Mouse (Mus musculus): ENCODE results near the gene Atp6v1e1. TPM values are rescaled to one million over a fixed set of nuclear protein-coding genes. Genes with fewer than 3 reads are reported as not detected.

Gene Atp6v1e1
- polyA plus RNA-seq, 1 experiment from 2014 or later = 112 TPM

DNA sequence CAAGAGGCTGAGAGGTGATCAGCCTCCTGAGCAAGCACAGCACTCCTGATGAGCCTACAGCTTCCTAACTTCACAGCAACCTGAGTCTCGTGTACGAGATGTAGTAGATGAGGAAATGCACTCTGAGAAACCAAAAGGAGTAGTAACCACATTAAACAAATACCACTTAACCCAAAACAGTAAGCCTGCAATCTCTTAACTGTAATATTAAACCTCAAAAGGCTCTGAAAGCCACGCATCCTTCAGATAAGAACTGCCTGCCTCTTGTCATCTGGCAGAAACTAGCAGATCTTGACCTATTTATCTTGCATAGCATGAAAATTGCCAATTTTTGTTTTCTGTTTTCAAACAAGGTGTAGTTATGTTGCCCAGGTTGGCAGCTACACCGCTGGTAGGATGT, 23.7 kb downstream of the Atp6v1e1 start:
- Histone ChIP-seq H3K27ac (ENCODE audit: low read length) (no peak overlapping the region), H3K4me1 (replicated peaks; ENCODE audit: control insufficient read depth, insufficient read depth, low read length) (no peaks in the 10 kb centered on the region), H3K9me3 (ENCODE audit: control insufficient read depth, low read length) (no peaks in the 10 kb centered on the region), H3K9ac (ENCODE audit: low read length) (no peak overlapping the region), H3K4me2 (ENCODE audit: low read depth, low read length) (no peak overlapping the region), H3K4me3 (ENCODE audit: low read length) (no peak overlapping the region), H3K27me3 (ENCODE audit: control insufficient read depth, insufficient read depth, low read depth, low read length) (no peaks in the 10 kb centered on the region), H3K36me3 (ENCODE audit: control insufficient read depth, insufficient read depth, low read length) (peaks cover 45% of the 10 kb centered on the region)
- WGBS = 84% methylated on average over 4 of the region's 4 CpGs
- ATAC-seq (ENCODE audit: low read depth) = no peak

DNA sequence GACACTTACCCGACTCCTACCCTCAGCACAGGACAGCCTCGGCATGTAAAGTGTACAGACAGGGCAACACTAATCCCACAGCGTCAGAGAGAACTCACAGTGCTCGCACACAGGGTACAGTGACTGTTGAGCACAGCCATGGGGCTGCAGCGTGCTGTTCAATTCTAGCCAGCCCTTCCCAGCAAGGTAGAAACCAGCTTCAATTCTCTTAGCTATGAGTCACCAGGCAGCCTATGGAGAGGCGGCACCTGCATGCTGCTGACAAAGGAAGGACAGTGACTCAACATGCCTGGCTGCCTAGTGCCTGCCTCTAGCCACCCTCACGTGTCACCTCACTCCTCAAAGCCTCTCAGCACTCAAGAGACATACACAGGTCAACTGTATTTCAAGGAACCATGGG, 24.6 kb downstream of the Atp6v1e1 start:
- H3K9ac ChIP-seq (ENCODE audit: low read length) = no peak overlapping the region
- ATAC-seq (ENCODE audit: low read depth) = no peak
- no peaks in the 10 kb centered on the region for H3K4me1 ChIP-seq (replicated peaks; ENCODE audit: control insufficient read depth, insufficient read depth, low read length)
- WGBS = 83% methylated on average over 7 of the region's 7 CpGs
- no peak overlapping the region for H3K4me3 ChIP-seq (ENCODE audit: low read length)
- H3K27ac ChIP-seq (ENCODE audit: low read length) = no peak overlapping the region
- no peak overlapping the region for H3K4me2 ChIP-seq (ENCODE audit: low read depth, low read length)
- peaks cover 47% of the 10 kb centered on the region for H3K36me3 ChIP-seq (ENCODE audit: control insufficient read depth, insufficient read depth, low read length)
- H3K27me3 ChIP-seq (ENCODE audit: control insufficient read depth, insufficient read depth, low read depth, low read length) = no peaks in the 10 kb centered on the region
- H3K9me3 ChIP-seq (ENCODE audit: control insufficient read depth, low read length) = no peaks in the 10 kb centered on the region

DNA sequence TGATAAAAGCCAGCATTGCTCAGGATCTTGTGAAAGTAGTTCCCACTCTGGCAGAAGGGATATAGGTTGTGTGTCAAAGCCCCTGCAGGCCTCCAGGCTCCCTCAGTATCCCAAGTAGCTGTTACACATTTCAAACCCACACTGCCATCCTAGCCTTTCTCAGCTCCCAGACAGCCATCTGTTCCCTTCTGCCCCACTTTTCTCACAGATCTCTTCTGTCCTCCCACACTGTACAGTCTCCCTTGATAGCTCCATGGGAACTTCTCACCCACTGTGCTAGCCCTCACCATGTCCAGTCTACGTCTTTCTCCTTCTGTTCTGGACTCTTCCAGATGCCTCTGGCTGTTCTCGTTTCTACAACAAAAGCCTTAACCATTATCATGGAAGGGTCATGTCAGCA, 26.5 kb downstream of the Atp6v1e1 start:
- 87% methylated on average over 2 of the region's 2 CpGs for WGBS
- Histone ChIP-seq H3K4me3 (ENCODE audit: low read length) (no peak overlapping the region), H3K4me1 (replicated peaks; ENCODE audit: control insufficient read depth, insufficient read depth, low read length) (no peaks in the 10 kb centered on the region), H3K36me3 (ENCODE audit: control insufficient read depth, insufficient read depth, low read length) (peaks cover 39% of the 10 kb centered on the region), H3K9me3 (ENCODE audit: control insufficient read depth, low read length) (no peaks in the 10 kb centered on the region), H3K27me3 (ENCODE audit: control insufficient read depth, insufficient read depth, low read depth, low read length) (no peaks in the 10 kb centered on the region), H3K4me2 (ENCODE audit: low read depth, low read length) (no peak overlapping the region), H3K9ac (ENCODE audit: low read length) (no peak overlapping the region), H3K27ac (ENCODE audit: low read length) (no peak overlapping the region)
- no peak for ATAC-seq (ENCODE audit: low read depth)

DNA sequence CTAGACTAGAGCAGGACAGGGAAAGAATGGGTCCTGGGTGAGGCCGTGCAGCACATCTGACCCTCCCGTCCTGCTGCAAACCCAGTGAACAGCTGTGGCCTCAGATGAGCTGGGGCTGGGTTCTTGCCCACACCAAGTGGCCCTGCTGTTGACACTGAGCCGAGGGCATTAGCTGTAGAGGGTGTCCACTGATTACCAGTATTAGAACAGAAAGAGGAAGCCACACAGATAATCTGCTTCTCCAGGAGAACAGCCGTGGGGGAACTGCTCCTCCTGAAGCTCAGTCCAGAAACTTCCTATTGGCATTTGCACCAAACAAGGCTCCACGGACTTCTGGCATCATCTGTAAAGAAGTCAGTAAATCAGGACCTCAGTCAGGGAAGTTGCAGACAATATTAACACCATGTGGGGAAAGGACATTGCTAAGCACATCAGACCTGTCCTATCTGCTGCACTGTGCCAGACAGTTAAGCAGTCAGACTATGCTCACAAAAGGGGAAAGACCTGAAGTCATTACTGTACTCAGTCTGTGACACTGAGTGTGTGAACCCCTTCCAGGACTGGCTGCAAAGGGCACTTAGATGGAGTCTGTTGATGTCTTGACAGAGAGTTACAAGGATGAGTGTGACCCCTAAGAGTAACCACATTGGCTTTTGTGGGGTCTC, 27.0 kb downstream of the Atp6v1e1 start:
- H3K9me3 ChIP-seq (ENCODE audit: control insufficient read depth, low read length) = no peaks in the 10 kb centered on the region

DNA sequence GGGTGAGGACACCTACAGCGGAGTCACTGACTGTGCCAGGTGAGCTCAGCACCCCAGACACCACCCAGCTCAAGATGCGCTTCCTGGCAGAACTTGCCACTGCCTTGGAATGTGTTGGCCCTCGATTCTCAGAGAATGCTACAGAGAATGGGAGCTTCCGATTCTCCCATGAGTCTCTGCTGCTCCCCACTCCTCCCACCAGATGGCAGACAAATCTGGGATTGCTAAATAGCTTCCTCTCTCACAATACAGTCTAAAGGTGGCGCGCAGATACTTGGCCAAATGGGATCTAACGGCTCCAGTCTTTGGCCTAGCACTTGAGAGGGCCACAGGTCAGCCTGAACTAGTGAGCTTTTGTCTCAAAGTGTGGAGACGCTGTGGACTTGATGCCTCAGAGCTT, 29.6 kb downstream of the Atp6v1e1 start:
- no peak for ATAC-seq (ENCODE audit: low read depth)
- peaks cover 31% of the 10 kb centered on the region for H3K36me3 ChIP-seq (ENCODE audit: control insufficient read depth, insufficient read depth, low read length)

More for the DNA sequence above, 27.0 kb downstream of the Atp6v1e1 start:
- Histone ChIP-seq H3K9ac (ENCODE audit: low read length) (no peak overlapping the region), H3K36me3 (ENCODE audit: control insufficient read depth, insufficient read depth, low read length) (peaks cover 35% of the 10 kb centered on the region), H3K27me3 (ENCODE audit: control insufficient read depth, insufficient read depth, low read depth, low read length) (no peaks in the 10 kb centered on the region), H3K4me2 (ENCODE audit: low read depth, low read length) (no peak overlapping the region), H3K27ac (ENCODE audit: low read length) (no peak overlapping the region), H3K4me1 (replicated peaks; ENCODE audit: control insufficient read depth, insufficient read depth, low read length) (no peaks in the 10 kb centered on the region), H3K4me3 (ENCODE audit: low read length) (no peak overlapping the region)
- ATAC-seq (ENCODE audit: low read depth) = no peak
- 74% methylated on average over 5 of the region's 5 CpGs for WGBS

DNA sequence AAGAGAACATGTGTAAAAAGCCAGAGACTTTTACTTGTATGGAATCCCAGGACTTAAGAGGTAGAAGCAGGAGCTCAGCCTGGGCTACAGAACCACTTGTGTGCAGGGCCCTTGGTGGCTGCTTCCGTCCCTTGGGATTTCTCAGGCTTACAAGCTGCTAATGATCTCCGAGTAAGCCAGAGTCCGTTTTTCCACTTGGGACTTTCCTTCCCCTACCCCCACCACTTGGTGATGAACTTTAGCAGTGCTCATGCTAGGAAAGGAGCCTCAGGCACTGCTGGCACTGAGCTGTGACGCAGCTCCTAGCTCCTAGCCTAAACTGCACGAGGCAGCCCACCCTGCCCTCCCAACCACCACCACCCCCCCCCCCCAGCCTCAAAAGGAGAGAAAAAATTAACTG, 31.9 kb downstream of the Atp6v1e1 start:
- no peak overlapping the region for H3K9ac ChIP-seq (ENCODE audit: low read length)
- H3K4me1 ChIP-seq (replicated peaks; ENCODE audit: control insufficient read depth, insufficient read depth, low read length) = no peaks in the 10 kb centered on the region
- H3K9me3 ChIP-seq (ENCODE audit: control insufficient read depth, low read length) = no peaks in the 10 kb centered on the region
- ATAC-seq (ENCODE audit: low read depth) = no peak
- 67% methylated on average over 5 of the region's 5 CpGs for WGBS
- no peak overlapping the region for H3K4me2 ChIP-seq (ENCODE audit: low read depth, low read length)
- H3K36me3 ChIP-seq (ENCODE audit: control insufficient read depth, insufficient read depth, low read length) = peaks cover 23% of the 10 kb centered on the region
- H3K4me3 ChIP-seq (ENCODE audit: low read length) = no peak overlapping the region
- no peaks in the 10 kb centered on the region for H3K27me3 ChIP-seq (ENCODE audit: control insufficient read depth, insufficient read depth, low read depth, low read length)
- H3K27ac ChIP-seq (ENCODE audit: low read length) = no peak overlapping the region

More for the DNA sequence above, 29.6 kb downstream of the Atp6v1e1 start:
- no peak overlapping the region for H3K27ac ChIP-seq (ENCODE audit: low read length)
- H3K4me1 ChIP-seq (replicated peaks; ENCODE audit: control insufficient read depth, insufficient read depth, low read length) = no peaks in the 10 kb centered on the region
- 83% methylated on average over 8 of the region's 8 CpGs for WGBS
- H3K9ac ChIP-seq (ENCODE audit: low read length) = no peak overlapping the region
- H3K4me3 ChIP-seq (ENCODE audit: low read length) = no peak overlapping the region
- H3K9me3 ChIP-seq (ENCODE audit: control insufficient read depth, low read length) = no peaks in the 10 kb centered on the region
- H3K4me2 ChIP-seq (ENCODE audit: low read depth, low read length) = no peak overlapping the region
- H3K27me3 ChIP-seq (ENCODE audit: control insufficient read depth, insufficient read depth, low read depth, low read length) = no peaks in the 10 kb centered on the region

DNA sequence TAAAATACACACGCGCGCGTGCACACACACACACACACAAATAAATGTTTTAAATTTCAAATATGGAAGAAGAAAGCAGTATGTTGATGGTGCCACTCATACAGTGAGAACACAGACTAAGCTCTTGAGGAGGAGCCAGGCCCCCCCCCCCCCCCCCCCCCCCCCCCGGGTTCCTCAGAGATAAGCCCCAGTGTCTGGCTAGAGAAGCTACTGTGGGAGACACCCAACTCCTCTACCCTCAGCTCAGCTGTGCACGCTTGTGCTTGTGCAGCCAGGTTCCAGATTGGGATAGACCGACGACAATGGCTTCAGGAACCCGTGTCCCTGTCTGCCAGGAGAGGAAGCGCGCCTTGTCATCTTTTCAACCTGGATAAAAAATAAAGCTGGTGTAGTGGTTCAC, 32.4 kb downstream of the Atp6v1e1 start:
- Histone ChIP-seq H3K4me1 (replicated peaks; ENCODE audit: control insufficient read depth, insufficient read depth, low read length) (no peaks in the 10 kb centered on the region), H3K27me3 (ENCODE audit: control insufficient read depth, insufficient read depth, low read depth, low read length) (no peaks in the 10 kb centered on the region), H3K4me2 (ENCODE audit: low read depth, low read length) (no peak overlapping the region), H3K9ac (ENCODE audit: low read length) (no peak overlapping the region), H3K36me3 (ENCODE audit: control insufficient read depth, insufficient read depth, low read length) (peaks cover 17% of the 10 kb centered on the region), H3K9me3 (ENCODE audit: control insufficient read depth, low read length) (no peaks in the 10 kb centered on the region), H3K27ac (ENCODE audit: low read length) (no peak overlapping the region), H3K4me3 (ENCODE audit: low read length) (no peak overlapping the region)
- 77% methylated on average over 11 of the region's 11 CpGs for WGBS
- ATAC-seq (ENCODE audit: low read depth) = no peak

DNA sequence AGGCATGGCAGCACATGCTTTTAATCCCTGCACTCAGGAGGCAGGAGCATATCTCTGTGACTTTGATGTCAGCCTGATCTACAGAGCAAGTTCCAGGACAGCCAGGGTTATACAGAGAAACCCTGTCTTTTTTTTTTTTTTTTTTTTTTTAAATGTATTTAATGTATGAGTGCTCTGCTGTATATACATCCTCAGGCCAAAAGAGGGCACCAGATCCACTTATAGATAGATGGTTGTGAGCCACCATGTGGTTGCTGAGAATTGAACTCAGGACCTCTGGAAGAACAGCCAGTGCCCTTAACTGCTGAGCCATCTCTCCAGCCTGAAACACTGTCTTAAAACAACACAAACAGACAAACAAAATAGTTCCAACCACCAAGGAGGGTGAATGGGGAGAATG, 33.7 kb downstream of the Atp6v1e1 start:
- Histone ChIP-seq H3K9me3 (ENCODE audit: control insufficient read depth, low read length) (no peaks in the 10 kb centered on the region), H3K27me3 (ENCODE audit: control insufficient read depth, insufficient read depth, low read depth, low read length) (no peaks in the 10 kb centered on the region), H3K4me2 (ENCODE audit: low read depth, low read length) (no peak overlapping the region), H3K4me3 (ENCODE audit: low read length) (no peak overlapping the region), H3K9ac (ENCODE audit: low read length) (no peak overlapping the region), H3K4me1 (replicated peaks; ENCODE audit: control insufficient read depth, insufficient read depth, low read length) (no peaks in the 10 kb centered on the region), H3K27ac (ENCODE audit: low read length) (no peak overlapping the region), H3K36me3 (ENCODE audit: control insufficient read depth, insufficient read depth, low read length) (peaks cover 11% of the 10 kb centered on the region)
- ATAC-seq (ENCODE audit: low read depth) = no peak

DNA sequence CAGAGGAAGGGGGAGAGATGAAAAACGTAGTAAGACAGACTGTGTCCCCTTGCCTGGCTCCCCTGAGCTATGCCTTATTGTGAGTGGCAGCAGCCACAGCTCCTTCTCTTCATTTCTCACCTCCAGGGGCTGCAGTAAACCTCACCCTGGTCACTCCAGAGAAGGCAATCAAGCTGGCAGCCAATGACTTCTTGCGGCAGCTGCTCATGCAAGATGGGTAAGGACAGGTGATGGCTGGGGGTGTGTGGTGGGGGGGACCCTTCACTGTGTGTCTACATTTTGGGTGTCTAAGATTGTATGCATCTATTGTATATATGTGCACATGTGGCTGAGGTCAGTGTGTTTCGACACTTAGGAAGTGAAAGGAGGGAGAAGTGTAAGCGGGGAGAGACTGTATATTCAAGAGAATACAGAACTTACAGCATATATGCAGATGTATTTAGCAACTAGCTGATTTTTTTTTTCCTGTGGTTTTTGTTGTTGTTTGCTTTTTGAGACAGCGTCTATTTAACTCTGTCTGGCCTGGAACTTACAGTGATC, 34.5 kb downstream of the Atp6v1e1 start:
- H3K36me3 ChIP-seq (ENCODE audit: control insufficient read depth, insufficient read depth, low read length) = peaks cover 3% of the 10 kb centered on the region; the same call in 1 of the 2 replicates
- no peaks in the 10 kb centered on the region for H3K4me1 ChIP-seq (replicated peaks; ENCODE audit: control insufficient read depth, insufficient read depth, low read length)
- no peak overlapping the region for H3K27ac ChIP-seq (ENCODE audit: low read length)
- no peak overlapping the region for H3K4me3 ChIP-seq (ENCODE audit: low read length)
- H3K4me2 ChIP-seq (ENCODE audit: low read depth, low read length) = no peak overlapping the region
- H3K27me3 ChIP-seq (ENCODE audit: control insufficient read depth, insufficient read depth, low read depth, low read length) = no peaks in the 10 kb centered on the region
- ATAC-seq (ENCODE audit: low read depth) = no peak
- whole genome bisulfite sequencing = 73% methylated on average over 5 of the region's 5 CpGs
- no peaks in the 10 kb centered on the region for H3K9me3 ChIP-seq (ENCODE audit: control insufficient read depth, low read length)
- H3K9ac ChIP-seq (ENCODE audit: low read length) = no peak overlapping the region
